Mouse (Mus musculus): ENCODE measurements at regions not wholly inside any gene's neighbourhood (a gene's known extent, or its start where the extent isn't known, plus 50 kb on each side); places are given as distances from the start of the nearest gene placed in this dataset.

GRCm38 (mm10) chr15:11725620-11726530 is 181.2 kb downstream of the Npr3 start:
- H3K9me3 ChIP-seq (ENCODE audit: control insufficient read depth, low read length) = no peaks in the 10 kb centered on the region
- TF ChIP-seq EP300 (optimal IDR thresholded peaks at IDR 0.05) (no peak), CTCF (IDR thresholded peaks at IDR 0.05; ENCODE audit: low read depth) (no peak)
- H3K9ac ChIP-seq (ENCODE audit: low read length) = no peak overlapping the region
- H3K36me3 ChIP-seq (ENCODE audit: control insufficient read depth, insufficient read depth, low read length) = no peaks in the 10 kb centered on the region
- no peak overlapping the region for H3K4me3 ChIP-seq (ENCODE audit: low read depth, low read length)
- H3K4me1 ChIP-seq (replicated peaks; ENCODE audit: control insufficient read depth, insufficient read depth) = no peaks in the 10 kb centered on the region
- H3K4me2 ChIP-seq (replicated peaks; ENCODE audit: low read depth) = no peak overlapping the region
- 0 out of 2 replicates have a peak, but pooled peaks have one; percentile 29 for ATAC-seq (ENCODE audit: low FRiP score, low TSS enrichment)
- no peak for DNase-seq (ENCODE audit: low spot score)
- no peak overlapping the region for H3K27ac ChIP-seq (replicated peaks)
- WGBS = 62% methylated on average over 10 of the region's 10 CpGs
- H3K27me3 ChIP-seq (ENCODE audit: control insufficient read depth, insufficient read depth, low read length) = no peaks in the 10 kb centered on the region

GRCm38 (mm10) chr15:11720645-11721044 is 186.4 kb downstream of the Npr3 start:
- TF ChIP-seq CTCF (IDR thresholded peaks at IDR 0.05; ENCODE audit: low read depth) (no peak), EP300 (optimal IDR thresholded peaks at IDR 0.05) (no peak)
- DNase-seq (ENCODE audit: low spot score) (no peak), ATAC-seq (ENCODE audit: low FRiP score, low TSS enrichment) (no peak)
- Histone ChIP-seq H3K4me1 (replicated peaks; ENCODE audit: control insufficient read depth, insufficient read depth) (no peaks in the 10 kb centered on the region), H3K36me3 (ENCODE audit: control insufficient read depth, insufficient read depth, low read length) (no peaks in the 10 kb centered on the region), H3K4me2 (replicated peaks; ENCODE audit: low read depth) (no peak overlapping the region), H3K27me3 (ENCODE audit: control insufficient read depth, insufficient read depth, low read length) (no peaks in the 10 kb centered on the region), H3K4me3 (ENCODE audit: low read depth, low read length) (no peak overlapping the region), H3K9ac (ENCODE audit: low read length) (no peak overlapping the region), H3K9me3 (ENCODE audit: control insufficient read depth, low read length) (no peaks in the 10 kb centered on the region), H3K27ac (replicated peaks) (no peak overlapping the region)
- 37% methylated on average over 4 of the region's 4 CpGs for WGBS

- H3K27me3 ChIP-seq (ENCODE audit: control insufficient read depth, insufficient read depth, low read length) = no peaks in the 10 kb centered on the region
- no peak for DNase-seq (ENCODE audit: low spot score)
- 86% methylated on average over 11 of the region's 11 CpGs for WGBS
- no peaks in the 10 kb centered on the region for H3K36me3 ChIP-seq (ENCODE audit: control insufficient read depth, insufficient read depth, low read length)
- H3K4me3 ChIP-seq (ENCODE audit: low read depth, low read length) = no peak overlapping the region
- no peak overlapping the region for H3K27ac ChIP-seq (replicated peaks)
- TF ChIP-seq CTCF (IDR thresholded peaks at IDR 0.05; ENCODE audit: low read depth) = no peak
- TF ChIP-seq EP300 (optimal IDR thresholded peaks at IDR 0.05) = no peak
- no peak for ATAC-seq (ENCODE audit: low FRiP score, low TSS enrichment)
- no peaks in the 10 kb centered on the region for H3K9me3 ChIP-seq (ENCODE audit: control insufficient read depth, low read length)
- H3K9ac ChIP-seq (ENCODE audit: low read length) = no peak overlapping the region
- no peak overlapping the region for H3K4me2 ChIP-seq (replicated peaks; ENCODE audit: low read depth)
- no peaks in the 10 kb centered on the region for H3K4me1 ChIP-seq (replicated peaks; ENCODE audit: control insufficient read depth, insufficient read depth)
These were observed 190.8 kb downstream of the Npr3 start for GRCm38 (mm10) chr15:11716168-11716842.

GRCm38 (mm10) chr15:11712481-11713274 is 194.4 kb downstream of the Npr3 start:
- Histone ChIP-seq H3K27me3 (ENCODE audit: control insufficient read depth, insufficient read depth, low read length) (no peaks in the 10 kb centered on the region), H3K4me2 (replicated peaks; ENCODE audit: low read depth) (no peak overlapping the region), H3K36me3 (ENCODE audit: control insufficient read depth, insufficient read depth, low read length) (no peaks in the 10 kb centered on the region), H3K4me3 (ENCODE audit: low read depth, low read length) (no peak overlapping the region), H3K27ac (replicated peaks) (no peak overlapping the region), H3K9me3 (ENCODE audit: control insufficient read depth, low read length) (no peaks in the 10 kb centered on the region), H3K4me1 (replicated peaks; ENCODE audit: control insufficient read depth, insufficient read depth) (no peaks in the 10 kb centered on the region), H3K9ac (ENCODE audit: low read length) (no peak overlapping the region)
- TF ChIP-seq CTCF (IDR thresholded peaks at IDR 0.05; ENCODE audit: low read depth) = no peak
- ATAC-seq (ENCODE audit: low FRiP score, low TSS enrichment) (no peak), DNase-seq (ENCODE audit: low spot score) (no peak)
- WGBS = 38% methylated on average over 16 of the region's 16 CpGs

GRCm38 (mm10) chr15:11701246-11701645 is 205.8 kb downstream of the Npr3 start:
- Histone ChIP-seq H3K9me3 (ENCODE audit: control insufficient read depth, low read length) (no peaks in the 10 kb centered on the region), H3K36me3 (ENCODE audit: control insufficient read depth, insufficient read depth, low read length) (no peaks in the 10 kb centered on the region), H3K27me3 (ENCODE audit: control insufficient read depth, insufficient read depth, low read length) (no peaks in the 10 kb centered on the region), H3K27ac (replicated peaks) (no peak overlapping the region), H3K4me3 (ENCODE audit: low read depth, low read length) (no peak overlapping the region), H3K4me1 (replicated peaks; ENCODE audit: control insufficient read depth, insufficient read depth) (no peaks in the 10 kb centered on the region), H3K4me2 (replicated peaks; ENCODE audit: low read depth) (no peak overlapping the region), H3K9ac (ENCODE audit: low read length) (no peak overlapping the region)
- no peak for DNase-seq (ENCODE audit: low spot score)
- 54% methylated on average over 6 of the region's 6 CpGs for WGBS
- no peak for ATAC-seq (ENCODE audit: low FRiP score, low TSS enrichment)
- no peak for TF ChIP-seq CTCF (IDR thresholded peaks at IDR 0.05; ENCODE audit: low read depth)

Data from stomach, postnatal 0 days (tissue).